17 mouse cellular contexts compared by ENCODE assay signal in genomic region chr14:58202607-58203295, GRCm38 (mm10).
DNase-seq lines count a peak whose midpoint lies in the region; ATAC-seq and TF ChIP-seq lines count a peak whose summit lies in the region.
"Had no signal": no experiment of that assay in that cellular context is flagged by ENCODE, and none has a peak within 500 bp of the region (broad histone marks: within the 10 kb centered on the region; RNA-seq: fewer than 3 reads in every experiment).

No protein-coding gene starts in this region.

- no peak overlapping the region for H3K4me3 ChIP-seq in midbrain, embryonic 11.5 days (ENCODE audit: low read depth, low read length)
- no peak overlapping the region for H3K4me3 ChIP-seq in midbrain, embryonic 13.5 days (replicated peaks)
- H3K4me3 ChIP-seq in embryonic facial prominence, embryonic 11.5 days (ENCODE audit: low read depth, low read length) = no peak overlapping the region
- no peak overlapping the region for H3K4me3 ChIP-seq in thymus, adult 2 months (ENCODE audit: control insufficient read depth, insufficient read depth, low read length)
- H3K4me3 ChIP-seq: embryonic facial prominence, embryonic 15.5 days; liver, embryonic 15.5 days had no signal

- peaks cover 48% of the 10 kb centered on the region for H3K27me3 ChIP-seq in midbrain, embryonic 11.5 days (ENCODE audit: control insufficient read depth, insufficient read depth, low read length)
- H3K27me3 ChIP-seq in midbrain, embryonic 13.5 days = peaks cover 47% of the 10 kb centered on the region
- H3K27me3 ChIP-seq in embryonic facial prominence, embryonic 11.5 days (ENCODE audit: control insufficient read depth, insufficient read depth, low read length) = no peaks in the 10 kb centered on the region
- no peaks in the 10 kb centered on the region for H3K27me3 ChIP-seq in thymus, adult 2 months (ENCODE audit: control insufficient read depth, insufficient read depth, low read length)
- H3K27me3 ChIP-seq: CH12.LX; embryonic facial prominence, embryonic 15.5 days; liver, embryonic 15.5 days had no signal

- H3K36me3 ChIP-seq in midbrain, embryonic 11.5 days (ENCODE audit: control insufficient read depth, insufficient read depth, low read length) = no peaks in the 10 kb centered on the region
- H3K36me3 ChIP-seq in midbrain, embryonic 13.5 days = no peaks in the 10 kb centered on the region
- H3K36me3 ChIP-seq in embryonic facial prominence, embryonic 11.5 days (replicated peaks; ENCODE audit: control insufficient read depth, insufficient read depth, low read depth, low read length) = no peaks in the 10 kb centered on the region
- no peaks in the 10 kb centered on the region for H3K36me3 ChIP-seq in thymus, adult 2 months (ENCODE audit: control insufficient read depth, insufficient read depth, low read length)
- H3K36me3 ChIP-seq: embryonic facial prominence, embryonic 15.5 days; liver, embryonic 15.5 days had no signal

- no peak overlapping the region for H3K4me2 ChIP-seq in midbrain, embryonic 11.5 days
- H3K4me2 ChIP-seq in midbrain, embryonic 13.5 days (replicated peaks) = no peak overlapping the region
- no peak overlapping the region for H3K4me2 ChIP-seq in embryonic facial prominence, embryonic 11.5 days (ENCODE audit: low read depth, low read length)
- H3K4me2 ChIP-seq: embryonic facial prominence, embryonic 15.5 days; liver, embryonic 15.5 days had no signal

- ATAC-seq in midbrain, embryonic 11.5 days (ENCODE audit: low FRiP score) = peak; percentile 59; the same call in 1 of the 2 replicates
- no peak for ATAC-seq in midbrain, embryonic 13.5 days
- ATAC-seq in embryonic facial prominence, embryonic 11.5 days (replicated peaks; ENCODE audit: insufficient number of reproducible peaks, low FRiP score, low TSS enrichment, low read depth) = no peak
- ATAC-seq: inflammation-experienced regulatory T-cells, adult 6 months had no signal

- no peak overlapping the region for H3K9ac ChIP-seq in midbrain, embryonic 11.5 days (ENCODE audit: low read length)
- no peak overlapping the region for H3K9ac ChIP-seq in midbrain, embryonic 13.5 days (replicated peaks)
- H3K9ac ChIP-seq in embryonic facial prominence, embryonic 11.5 days (replicated peaks; ENCODE audit: low read length) = no peak overlapping the region
- H3K9ac ChIP-seq: embryonic facial prominence, embryonic 15.5 days; liver, embryonic 15.5 days had no signal

- intact Hi-C loops in left cerebral cortex, postnatal 10 days (cut with DNase I) = no loop called here

- no peak for TF ChIP-seq POLR2A in thymus, adult 2 months (IDR thresholded peaks at IDR 0.05; ENCODE audit: control insufficient read depth, extremely low read depth, insufficient read depth, low read length, poor library complexity)

- H3K27ac ChIP-seq in midbrain, embryonic 11.5 days (ENCODE audit: low read depth, low read length) = no peak overlapping the region
- no peak overlapping the region for H3K27ac ChIP-seq in midbrain, embryonic 13.5 days
- no peak overlapping the region for H3K27ac ChIP-seq in embryonic facial prominence, embryonic 11.5 days (replicated peaks; ENCODE audit: low read depth, low read length)
- no peak overlapping the region for H3K27ac ChIP-seq in thymus, adult 2 months (ENCODE audit: control insufficient read depth, insufficient read depth, low read length)
- H3K27ac ChIP-seq: embryonic facial prominence, embryonic 15.5 days; liver, embryonic 15.5 days had no signal

- DNase-seq in midbrain, embryonic 11.5 days (ENCODE audit: low spot score, missing footprints) = no peak
- peak; percentile 7 for DNase-seq in embryonic facial prominence, embryonic 11.5 days (ENCODE audit: low spot score)
- peak; percentile 28 to 54 for DNase-seq in left cerebral cortex, postnatal 10 days (ENCODE audit: extremely low spot score in 1 of 2, low spot score in 2 of 2)
- DNase-seq in right cerebral cortex, postnatal 36 days (ENCODE audit: low spot score in 2 of 2) = peak; percentile 34 to 70
- no peak for DNase-seq in thymus, adult 2 months
- DNase-seq in spleen, postnatal 10 days (ENCODE audit: low spot score in 2 of 2) = no peak
- DNase-seq in c-Kit-positive CD71-positive TER-119-positive erythroid progenitor cells, embryonic 14.5 days (ENCODE audit: low spot score) = no peak
- DNase-seq: adrenal gland, postnatal 36 days; cerebellum, adult 9-11 months; gastrocnemius, postnatal 14 days; kidney, postnatal 10 days; layer of hippocampus, postnatal 36 days had no signal

- no peaks in the 10 kb centered on the region for H3K9me3 ChIP-seq in midbrain, embryonic 11.5 days (ENCODE audit: control insufficient read depth, low read length)
- H3K9me3 ChIP-seq in midbrain, embryonic 13.5 days = no peaks in the 10 kb centered on the region
- H3K9me3 ChIP-seq in embryonic facial prominence, embryonic 11.5 days (replicated peaks; ENCODE audit: control insufficient read depth, low read length) = no peaks in the 10 kb centered on the region
- H3K9me3 ChIP-seq: embryonic facial prominence, embryonic 15.5 days; liver, embryonic 15.5 days had no signal

- H3K4me1 ChIP-seq in midbrain, embryonic 11.5 days (ENCODE audit: control insufficient read depth, insufficient read depth, low read length) = no peaks in the 10 kb centered on the region
- H3K4me1 ChIP-seq in midbrain, embryonic 13.5 days (replicated peaks) = peaks cover 6% of the 10 kb centered on the region; the same call in 1 of the 2 replicates
- H3K4me1 ChIP-seq in embryonic facial prominence, embryonic 11.5 days (ENCODE audit: control insufficient read depth, insufficient read depth, low read length) = no peaks in the 10 kb centered on the region
- no peaks in the 10 kb centered on the region for H3K4me1 ChIP-seq in thymus, adult 2 months (replicated peaks; ENCODE audit: control insufficient read depth, insufficient read depth, low read length)
- H3K4me1 ChIP-seq: embryonic facial prominence, embryonic 15.5 days; liver, embryonic 15.5 days had no signal

- WGBS in midbrain, embryonic 11.5 days = 34% methylated on average over 6 of the region's 6 CpGs
- 26% methylated on average over 6 of the region's 6 CpGs for WGBS in midbrain, embryonic 13.5 days
- WGBS in embryonic facial prominence, embryonic 11.5 days = 56% methylated on average over 6 of the region's 6 CpGs
- 85% methylated on average over 6 of the region's 6 CpGs for WGBS in thymus, adult 2 months

- no peak for TF ChIP-seq CTCF in thymus, adult 2 months (IDR thresholded peaks at IDR 0.05; ENCODE audit: borderline replicate concordance, control insufficient read depth, extremely low read depth, insufficient read depth, low read length, poor library complexity)

Comparison
In these comparisons a context has a peak if more than half of its experiments do, and no peak if none do; other contexts are left out.
1. DNase-seq: peak in embryonic facial prominence, embryonic 11.5 days (single experiment), left cerebral cortex, postnatal 10 days (2 of 2) and right cerebral cortex, postnatal 36 days (2 of 2); none in midbrain, embryonic 11.5 days (single experiment), thymus, adult 2 months (single experiment), spleen, postnatal 10 days (0 of 2) and c-Kit-positive CD71-positive TER-119-positive erythroid progenitor cells, embryonic 14.5 days (single experiment).